Mouse (Mus musculus): Measurements from ENCODE around the gene Arrdc4.

GRCm38 (mm10) chr7:68738676-68739399, 10.2 kb downstream of the Arrdc4 start:
- TF ChIP-seq CTCF (conservative IDR thresholded peaks at IDR 0.05 in 1 of 2, IDR thresholded peaks at IDR 0.05 in 1 of 2; ENCODE audit: low read depth in 2 of 2, low read length in 2 of 2), result no peak
- no peak for TF ChIP-seq E2F4 (IDR thresholded peaks at IDR 0.05; ENCODE audit: insufficient replicate concordance, low read depth, low read length)
- TF ChIP-seq ZKSCAN1 (IDR thresholded peaks at IDR 0.05; ENCODE audit: borderline replicate concordance, low read depth, low read length), result no peak
- no peak for TF ChIP-seq CHD1 (IDR thresholded peaks at IDR 0.05; ENCODE audit: low read depth, low read length)
- no peak for TF ChIP-seq ZC3H11A (IDR thresholded peaks at IDR 0.05; ENCODE audit: low read depth, low read length)
- no peak for TF ChIP-seq POLR2A (IDR thresholded peaks at IDR 0.05; ENCODE audit: low read depth, low read length)

Measured in CH12.LX (cell line).